Mouse (Mus musculus) liver, postnatal 0 days (tissue): Measurements from ENCODE around the gene Aurkb. TPM values are rescaled to one million over a fixed set of nuclear protein-coding genes. Genes with fewer than 3 reads are reported as not detected.
A peak's percentile ranks its signal among the peaks of the same experiment; 100 is the strongest.

Experiments
- ATAC-seq: fragments of 200-750 bp; cut with Nextera tagmentation; 2 replicates; pipeline ENCODE4 v1.8.0; 2017; ENCODE audit warnings: mild to moderate bottlenecking, moderate library complexity
- DNase-seq: peaks from one replicate; pipeline ENCODE4 v3.0.0-alpha.2; 2016
- H3K27ac ChIP-seq: fragments of 300-500 bp; sonication (generic); 2 replicates; pipeline ENCODE4 v1.5.1; 2014; ENCODE audit warnings: antibody characterized with exemption, moderate library complexity, mild to moderate bottlenecking, low read depth
- H3K27me3 ChIP-seq: fragments of 300-500 bp; sonication (generic); 2 replicates; pipeline ENCODE4 v1.6.1; 2014; ENCODE audit warnings: low read length, control low read depth, mixed read lengths; ENCODE audit not compliant: insufficient read depth
- H3K36me3 ChIP-seq: fragments of 300-500 bp; sonication (generic); replicated peaks from 2 replicates; pipeline ENCODE4 v1.6.1; 2014; ENCODE audit warnings: mild to moderate bottlenecking, control low read depth, low read length, moderate library complexity, mixed read lengths; ENCODE audit not compliant: insufficient read depth
- H3K4me1 ChIP-seq: fragments of 300-500 bp; sonication (generic); 2 replicates; pipeline ENCODE4 v1.6.1; 2014; ENCODE audit warnings: antibody characterized with exemption, mild to moderate bottlenecking, control low read depth; ENCODE audit not compliant: insufficient read depth
- H3K4me2 ChIP-seq: fragments of 300-500 bp; sonication (generic); 2 replicates; pipeline ENCODE4 v1.6.1; 2014; ENCODE audit warnings: low read depth, mild to moderate bottlenecking, low read length, moderate library complexity, mixed read lengths
- H3K4me3 ChIP-seq: fragments of 300-500 bp; sonication (generic); 2 replicates; pipeline ENCODE4 v1.5.1; 2014; ENCODE audit warnings: low read depth, low read length
- H3K9ac ChIP-seq: fragments of 300-500 bp; sonication (generic); replicated peaks from 2 replicates; pipeline ENCODE4 v1.6.1; 2014; ENCODE audit warnings: mild to moderate bottlenecking, moderate library complexity
- H3K9me3 ChIP-seq: fragments of 300-500 bp; sonication (generic); 2 replicates; pipeline ENCODE4 v1.6.1; 2016; ENCODE audit warnings: mild to moderate bottlenecking, control low read depth, low read length, mixed read lengths
- CTCF ChIP-seq: sonication (generic); IDR thresholded peaks from 2 replicates; pipeline ENCODE4 v1.5.1; 2016; ENCODE audit warnings: antibody characterized with exemption, low read depth
- EP300 ChIP-seq: IDR thresholded peaks from 2 replicates; pipeline ENCODE4 v1.6.1; 2016; ENCODE audit warnings: antibody characterized with exemption, low read depth, mild to moderate bottlenecking
- WGBS: fragments of 180-500 bp; shearing (Covaris S2); extraction: QIAGEN DNeasy Blood & Tissue Kit; methylation state at CpG from one replicate; pipeline ENCODE4 v1.1.7; 2014; ENCODE audit not compliant: insufficient replicate concordance; 5-methylcytosine and 5-hydroxymethylcytosine counted together
- polyA plus RNA-seq: library from polyadenylated mRNA; unstranded; fragments of >200 nt; fragmentation: Nextera tagmentation; extraction: Ambion mirVana; gene quantifications from 2 replicates; pipeline ENCODE4 v1.2.1, GENCODE M21; 2015

Aurkb gene
- polyA plus RNA-seq, 1 experiment from 2014 or later: 45.9 TPM

DNA sequence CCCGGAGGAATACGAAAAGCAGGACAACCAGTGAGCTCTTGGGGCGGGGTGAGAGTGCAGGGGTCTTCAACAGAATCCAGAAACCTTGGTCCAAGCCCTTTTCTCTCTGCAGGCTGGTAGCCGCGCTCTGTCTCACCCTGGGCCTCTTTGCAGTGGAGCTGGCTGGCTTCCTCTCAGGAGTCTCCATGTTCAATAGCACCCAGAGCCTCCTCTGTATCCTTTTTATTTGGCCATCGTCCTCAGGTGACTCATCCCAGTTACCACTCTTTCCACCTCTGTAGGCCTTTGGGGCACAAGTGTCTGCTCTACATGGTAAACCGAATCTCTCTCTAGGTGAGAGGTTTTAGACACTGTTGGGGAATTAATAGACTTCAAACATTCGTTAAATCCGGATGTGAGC is 25.8 kb downstream of the Aurkb start:
- H3K27me3 ChIP-seq: no peaks in the 10 kb centered on the region
- 29% methylated on average over 9 of the region's 9 CpGs for WGBS
- no peak for DNase-seq
- H3K4me2 ChIP-seq: peak overlapping the region; percentile 89
- peak overlapping the region; percentile 58 for H3K4me3 ChIP-seq
- H3K9ac ChIP-seq: peak overlapping the region; percentile 71
- no peaks in the 10 kb centered on the region for H3K36me3 ChIP-seq
- no peak for ATAC-seq
- peaks cover 44% of the 10 kb centered on the region for H3K4me1 ChIP-seq
- no peak for TF ChIP-seq CTCF
- TF ChIP-seq EP300: no peak
- H3K27ac ChIP-seq: peak overlapping the region; percentile 50
- H3K9me3 ChIP-seq: no peaks in the 10 kb centered on the region

GRCm38 (mm10) chr11:69072234-69072633 is 26.8 kb downstream of the Aurkb start:
- H3K4me3 ChIP-seq: no peak overlapping the region
- peak overlapping the region; percentile 79 for H3K27ac ChIP-seq
- no peaks in the 10 kb centered on the region for H3K36me3 ChIP-seq
- ATAC-seq (no peak), DNase-seq (no peak)
- H3K9me3 ChIP-seq: no peaks in the 10 kb centered on the region
- H3K4me2 ChIP-seq: peak overlapping the region; percentile 72
- TF ChIP-seq CTCF (no peak), EP300 (no peak)
- peaks cover 37% of the 10 kb centered on the region for H3K4me1 ChIP-seq
- 82% methylated on average over 11 of the region's 11 CpGs for whole genome bisulfite sequencing
- no peaks in the 10 kb centered on the region for H3K27me3 ChIP-seq
- no peak overlapping the region; the same call in 1 of the 2 replicates for H3K9ac ChIP-seq

GRCm38 (mm10) chr11:69072666-69073064 is 27.2 kb downstream of the Aurkb start:
- peak overlapping the region; percentile 78 for H3K9ac ChIP-seq
- no peaks in the 10 kb centered on the region for H3K27me3 ChIP-seq
- WGBS: 17% methylated on average over 9 of the region's 9 CpGs
- TF ChIP-seq CTCF (no peak), EP300 (no peak)
- no peaks in the 10 kb centered on the region for H3K36me3 ChIP-seq
- peak overlapping the region; percentile 72 for H3K4me2 ChIP-seq
- ATAC-seq (no peak), DNase-seq (no peak)
- peaks cover 33% of the 10 kb centered on the region for H3K4me1 ChIP-seq
- peak overlapping the region; percentile 27 for H3K4me3 ChIP-seq
- no peaks in the 10 kb centered on the region for H3K9me3 ChIP-seq
- H3K27ac ChIP-seq: peak overlapping the region; percentile 79

GRCm38 (mm10) chr11:69073065-69073888 is 27.8 kb downstream of the Aurkb start:
- TF ChIP-seq CTCF (peak; percentile 26), EP300 (peak; percentile 80)
- Histone ChIP-seq H3K36me3 (no peaks in the 10 kb centered on the region), H3K27me3 (no peaks in the 10 kb centered on the region), H3K9ac (peak overlapping the region; percentile 78), H3K4me2 (peak overlapping the region; percentile 72), H3K27ac (peak overlapping the region; percentile 95), H3K9me3 (no peaks in the 10 kb centered on the region), H3K4me1 (peaks cover 34% of the 10 kb centered on the region), H3K4me3 (peak overlapping the region; percentile 27)
- ATAC-seq: peak; percentile 84
- DNase-seq: peak; percentile 82
- under 1% methylated on average over 14 of the region's 14 CpGs for WGBS

DNA sequence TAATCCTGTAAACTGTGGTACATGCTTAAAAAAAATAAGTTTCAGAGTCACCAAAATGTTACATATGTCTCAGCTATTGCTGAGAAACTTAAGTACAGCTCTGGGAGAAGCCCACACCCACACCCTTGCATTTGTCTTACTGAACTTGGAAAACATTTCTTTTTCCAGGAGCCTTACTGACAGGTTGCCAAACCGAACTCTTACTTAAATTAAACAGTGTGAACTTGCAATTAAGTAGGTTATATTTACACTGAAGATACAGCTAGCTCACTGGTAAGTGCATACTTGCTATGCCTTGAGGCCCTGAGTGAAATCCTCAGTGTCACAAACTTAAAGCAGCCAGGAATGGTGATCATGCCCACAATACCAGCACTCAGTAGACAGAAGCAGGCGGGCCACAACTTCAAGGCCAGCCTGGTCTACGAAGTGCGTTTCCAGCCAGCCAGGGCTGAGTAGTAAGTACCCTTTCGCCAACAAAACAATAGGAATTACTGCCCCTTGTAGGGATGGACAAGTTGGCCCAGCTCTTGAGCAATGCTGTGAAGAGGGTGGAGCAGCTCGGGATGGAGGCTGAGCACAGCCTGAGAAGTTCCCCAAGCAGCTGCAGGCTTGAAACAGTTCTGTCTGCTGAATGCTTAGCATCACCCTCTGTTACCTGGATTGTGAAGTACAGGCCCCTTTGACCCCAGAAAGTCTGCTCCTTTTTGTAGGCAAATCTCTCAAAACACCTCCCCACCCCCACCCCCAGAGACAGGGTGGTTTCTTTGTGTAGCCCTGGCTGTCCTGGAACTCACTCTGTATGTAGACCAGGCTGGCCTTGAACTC is 28.7 kb downstream of the Aurkb start:
- ATAC-seq (no peak), DNase-seq (no peak)
- Histone ChIP-seq H3K27ac (peak overlapping the region; percentile 95), H3K9me3 (no peaks in the 10 kb centered on the region), H3K4me1 (peaks cover 38% of the 10 kb centered on the region), H3K4me3 (no peak overlapping the region), H3K27me3 (no peaks in the 10 kb centered on the region), H3K36me3 (no peaks in the 10 kb centered on the region), H3K4me2 (no peak overlapping the region), H3K9ac (peak overlapping the region; percentile 78)
- 57% methylated on average over 6 of the region's 6 CpGs for WGBS
- no peak for TF ChIP-seq CTCF
- no peak for TF ChIP-seq EP300

DNA sequence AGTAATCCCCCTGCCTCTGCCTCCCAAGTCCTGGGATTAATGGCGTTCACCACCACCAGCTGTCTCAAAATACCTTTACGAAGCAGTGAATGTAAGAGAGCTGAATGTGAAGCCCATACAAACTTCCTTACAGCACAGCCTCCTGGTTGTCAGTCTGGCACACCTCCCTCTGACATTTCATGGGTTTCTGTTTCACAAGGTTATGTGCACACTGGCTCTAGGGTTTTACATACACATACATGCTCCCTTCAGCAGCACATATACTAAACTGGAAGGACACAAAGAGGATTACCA is 29.3 kb downstream of the Aurkb start:
- Histone ChIP-seq H3K36me3 (no peaks in the 10 kb centered on the region), H3K9ac (no peak overlapping the region), H3K4me1 (peaks cover 38% of the 10 kb centered on the region), H3K4me3 (no peak overlapping the region), H3K27ac (0 out of 2 replicates have a peak overlapping the region, but pooled peaks have one; percentile 30), H3K9me3 (no peaks in the 10 kb centered on the region), H3K27me3 (no peaks in the 10 kb centered on the region), H3K4me2 (no peak overlapping the region)
- DNase-seq (no peak), ATAC-seq (no peak)
- 66% methylated on average over 2 of the region's 2 CpGs for WGBS
- TF ChIP-seq EP300: no peak
- TF ChIP-seq CTCF: no peak
